Mouse (Mus musculus): Measurements from ENCODE around the gene Mthfd2.
"Not testable (repeated sequence)": the region's sequence is repeated elsewhere in the genome, so short reads cannot be mapped to it uniquely, and the experiment has no call there.

The Mthfd2 gene

GRCm38 (mm10) chr6:83325525-83326393 is at the start of gene Mthfd2, which contains the start of gene Mob1a:
Gene Mthfd2, minus strand, starts transcription at chr6:83325908.
Gene Mob1a, plus strand, starts transcription at chr6:83326016.
- peak; percentile 83 for DNase-seq (ENCODE audit: extremely low spot score, low read depth, low spot score)

DNA sequence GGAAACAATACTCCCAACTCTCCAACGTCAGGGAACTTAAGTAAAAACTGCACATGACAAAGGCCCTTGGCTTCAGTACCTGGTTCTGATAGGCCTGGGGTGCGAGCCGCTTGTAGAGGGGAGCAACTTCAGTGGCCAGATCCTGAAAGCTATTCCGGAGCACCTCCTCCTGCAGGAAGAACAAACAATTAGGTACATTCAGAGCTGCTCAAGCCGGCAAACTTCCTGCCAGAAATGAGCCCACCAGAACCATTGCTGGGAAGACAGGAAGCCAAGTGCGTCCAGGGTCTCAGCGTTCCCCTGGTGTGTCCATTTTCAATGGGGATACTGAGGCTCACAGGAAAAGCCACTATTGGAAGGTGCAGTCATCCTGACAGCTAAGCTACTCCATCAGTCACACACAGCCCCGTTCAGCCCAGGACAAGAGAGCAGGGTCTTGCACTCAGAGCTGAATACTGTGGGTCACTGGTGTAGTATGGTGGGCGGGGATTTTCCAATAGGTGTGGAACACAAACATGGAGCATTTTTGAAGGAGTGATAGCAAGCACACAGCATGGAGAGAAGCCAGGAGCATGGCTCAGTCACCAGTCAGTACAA is 48.1 kb upstream of the Mthfd2 start:
- no peak for DNase-seq (ENCODE audit: extremely low spot score, low read depth, low spot score)

DNA sequence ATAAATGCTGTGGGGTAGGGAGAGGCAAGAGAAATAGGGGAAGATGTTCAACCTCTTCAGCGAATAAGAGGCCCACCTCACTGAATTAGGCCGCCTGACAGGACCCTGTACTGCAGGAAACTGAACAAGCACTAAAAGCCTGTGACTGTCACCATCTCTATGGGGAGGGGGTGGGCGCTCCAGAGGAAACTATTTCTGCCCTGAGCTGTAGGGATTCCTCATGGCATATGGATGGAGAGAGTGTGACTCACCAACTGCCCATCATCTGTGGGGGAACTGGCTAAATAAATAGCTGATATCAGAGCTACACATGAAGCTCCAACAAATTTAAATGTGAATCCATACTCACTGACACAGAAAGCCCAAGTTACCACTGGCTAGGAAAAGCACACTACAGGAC is 45.6 kb upstream of the Mthfd2 start:
- DNase-seq (ENCODE audit: extremely low spot score, low read depth, low spot score) = no peak

DNA sequence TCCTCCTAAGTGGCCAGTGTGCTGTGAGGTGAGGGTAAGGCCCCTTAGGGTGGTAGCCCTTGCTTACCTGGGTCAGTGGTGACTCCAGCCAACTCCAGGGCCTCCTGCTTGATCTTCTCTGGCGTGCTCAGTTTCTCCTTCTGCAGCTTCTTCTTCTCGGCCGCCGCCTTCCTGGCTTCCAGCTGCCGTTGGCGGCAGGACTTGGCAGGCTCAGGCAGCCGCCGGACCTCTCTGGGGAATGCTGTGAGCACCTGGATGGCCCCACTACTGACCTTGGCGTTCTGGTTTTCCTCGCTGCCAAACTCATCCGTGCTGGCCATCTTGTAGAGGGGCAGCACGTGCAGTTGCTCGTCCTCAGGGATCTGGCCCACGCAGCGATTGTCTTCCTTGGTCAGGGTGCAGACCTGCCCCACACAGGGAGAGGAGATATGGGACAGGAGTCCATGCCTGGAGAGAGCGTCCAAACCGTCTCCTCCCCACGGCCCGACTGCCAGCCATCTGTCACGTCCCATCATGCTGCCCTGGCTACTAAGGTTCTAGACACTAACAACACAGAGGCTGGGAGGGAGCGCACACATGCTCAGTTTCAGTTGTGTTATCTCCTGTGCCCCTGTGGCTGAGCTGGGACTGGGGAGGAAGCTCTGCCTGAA is 44.7 kb upstream of the Mthfd2 start:
- DNase-seq (ENCODE audit: extremely low spot score, low read depth, low spot score) = no peak

GRCm38 (mm10) chr6:83363075-83363474 is 37.4 kb upstream of the Mthfd2 start:
- DNase-seq (ENCODE audit: extremely low spot score, low read depth, low spot score) = no peak

DNA sequence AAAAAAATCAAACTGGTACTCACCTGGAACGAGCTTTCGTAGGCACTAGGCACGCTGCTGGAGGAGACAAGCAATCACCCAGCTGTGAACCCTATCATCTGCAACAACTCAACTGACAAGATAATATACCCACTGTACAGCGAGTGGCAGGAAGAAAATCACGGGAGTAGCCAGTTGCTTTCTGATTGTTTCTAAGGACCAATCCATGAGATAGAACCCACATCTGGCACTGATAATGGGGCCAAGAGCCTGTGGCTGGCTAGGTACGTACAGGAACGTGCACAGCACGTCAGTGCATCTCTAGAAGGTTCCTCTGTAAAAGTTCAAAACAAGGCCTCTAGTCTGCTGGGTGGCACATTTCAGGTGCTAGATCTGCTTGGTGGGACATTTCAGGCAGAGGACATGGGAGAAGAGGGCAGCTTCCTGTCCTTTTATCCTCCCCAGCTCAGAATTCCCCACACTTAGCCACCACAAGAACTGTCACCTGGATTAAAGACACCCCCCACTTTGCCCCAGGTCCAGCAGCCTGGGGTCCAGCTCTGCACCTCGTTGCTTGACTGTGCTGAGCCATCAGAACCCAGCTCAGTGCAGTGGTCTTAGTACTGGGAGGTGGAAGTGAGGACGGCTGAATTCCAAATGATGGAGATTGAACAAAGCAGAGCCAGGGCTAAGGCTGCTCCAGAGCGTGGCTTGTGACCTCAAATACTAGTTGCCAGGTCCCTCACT is 36.0 kb upstream of the Mthfd2 start:
- no peak for DNase-seq (ENCODE audit: extremely low spot score, low read depth, low spot score)

GRCm38 (mm10) chr6:83357436-83357835 is 31.7 kb upstream of the Mthfd2 start:
- no peak for DNase-seq (ENCODE audit: extremely low spot score, low read depth, low spot score)

DNA sequence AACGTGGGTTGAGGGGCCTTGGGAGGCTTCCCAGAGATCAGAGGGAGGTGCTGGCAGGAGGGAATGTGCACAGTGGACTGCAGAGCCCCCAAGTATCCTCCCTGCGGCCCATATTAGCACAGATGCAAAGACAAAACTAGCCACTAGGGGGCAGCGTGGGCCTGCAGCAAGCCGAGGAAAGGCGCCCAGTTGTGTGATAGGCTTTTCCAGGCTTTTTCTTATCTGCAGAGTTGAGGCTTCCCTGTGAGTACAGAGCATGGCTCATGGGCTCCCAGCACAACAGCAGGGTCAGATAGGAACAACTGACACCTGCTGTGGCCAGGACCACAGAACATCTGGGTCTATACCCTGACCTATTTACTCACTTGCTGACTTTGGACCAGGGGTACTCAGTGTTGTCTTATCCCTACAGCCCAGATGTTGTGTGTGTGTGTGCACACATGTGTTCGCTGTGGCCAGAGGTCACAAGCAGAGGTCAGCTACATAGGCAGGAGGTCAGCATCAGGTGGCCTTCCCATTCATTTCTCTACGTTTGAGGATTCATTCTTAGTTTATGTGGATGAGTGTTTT is 30.9 kb upstream of the Mthfd2 start:
- DNase-seq (ENCODE audit: extremely low spot score, low read depth, low spot score) = peak; percentile 37

GRCm38 (mm10) chr6:83354856-83355781 is 29.4 kb upstream of the Mthfd2 start:
- DNase-seq (ENCODE audit: extremely low spot score, low read depth, low spot score) = no peak

DNA sequence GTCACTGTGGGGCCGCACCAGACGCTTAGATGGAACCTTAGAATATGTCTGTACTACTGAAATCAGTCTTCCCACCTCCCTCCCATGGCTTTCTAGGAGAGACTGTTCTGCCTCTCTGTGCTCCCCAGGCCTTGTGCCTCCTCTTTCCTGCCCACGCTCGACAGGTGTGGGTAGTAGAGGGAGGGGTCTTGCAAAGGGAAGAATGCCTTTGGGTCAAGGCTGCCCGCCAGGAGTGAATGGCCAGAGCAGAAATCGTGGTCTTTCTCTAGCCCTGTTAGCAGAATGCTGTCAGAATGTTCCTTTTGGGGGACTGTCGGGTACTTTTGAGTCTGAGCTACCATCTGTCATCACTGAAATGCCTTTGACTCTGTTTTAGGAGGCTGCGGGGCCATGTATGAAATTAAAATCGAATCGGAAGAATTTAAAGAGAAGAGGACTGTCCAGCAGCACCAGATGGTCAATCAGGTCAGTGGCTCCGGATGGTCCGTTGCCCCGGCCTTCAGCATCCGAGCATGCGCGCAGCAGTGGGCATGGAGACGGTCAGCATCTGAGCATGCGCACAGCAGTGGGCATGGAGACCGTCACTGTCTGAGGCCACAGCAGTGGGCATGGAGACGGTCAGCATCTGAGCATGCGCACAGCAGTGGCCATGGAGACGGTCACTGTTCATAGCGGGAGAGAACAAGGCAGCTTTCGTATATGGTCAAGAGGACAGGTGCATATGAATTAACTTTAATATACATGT is 27.1 kb upstream of the Mthfd2 start:
- DNase-seq (ENCODE audit: extremely low spot score, low read depth, low spot score) = no peak

DNA sequence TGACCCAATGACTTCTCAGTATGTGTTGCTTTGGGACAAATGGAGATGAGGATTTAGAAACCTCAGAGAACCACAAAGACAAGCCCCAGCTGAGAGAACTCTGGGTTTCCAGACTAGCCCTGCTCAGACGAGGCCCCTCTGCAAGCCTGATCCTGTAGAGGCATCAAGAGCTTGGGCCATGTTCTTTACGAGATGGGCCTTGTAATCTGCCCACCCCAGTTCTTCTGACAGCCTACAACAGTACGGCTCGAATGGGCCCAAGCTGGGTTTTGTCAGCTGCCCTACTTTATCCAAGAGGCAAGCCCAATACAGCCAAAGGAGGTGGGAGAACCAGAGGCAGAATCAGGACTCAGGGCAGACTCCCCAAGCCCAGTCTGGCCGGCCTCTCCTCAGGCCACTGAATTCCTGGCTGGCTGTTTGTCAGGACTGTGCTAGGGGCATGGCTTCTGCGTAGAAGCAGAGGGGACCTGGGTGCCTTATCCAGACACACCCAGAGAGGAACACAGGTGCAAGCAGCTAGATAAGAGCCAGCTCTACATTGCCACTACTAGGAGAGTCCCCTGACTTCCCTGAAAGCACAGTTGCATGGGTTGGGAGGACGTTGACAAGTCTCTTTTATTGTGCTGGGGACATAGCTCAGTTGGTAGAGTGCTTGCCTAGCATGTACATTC is 25.9 kb upstream of the Mthfd2 start:
- DNase-seq (ENCODE audit: extremely low spot score, low read depth, low spot score) = no peak

- no peak for DNase-seq (ENCODE audit: extremely low spot score, low read depth, low spot score)
These were observed 25.2 kb upstream of the Mthfd2 start for GRCm38 (mm10) chr6:83350851-83351405.

- no peak for DNase-seq (ENCODE audit: extremely low spot score, low read depth, low spot score)
These were observed 24.5 kb upstream of the Mthfd2 start for GRCm38 (mm10) chr6:83350172-83350571.

DNA sequence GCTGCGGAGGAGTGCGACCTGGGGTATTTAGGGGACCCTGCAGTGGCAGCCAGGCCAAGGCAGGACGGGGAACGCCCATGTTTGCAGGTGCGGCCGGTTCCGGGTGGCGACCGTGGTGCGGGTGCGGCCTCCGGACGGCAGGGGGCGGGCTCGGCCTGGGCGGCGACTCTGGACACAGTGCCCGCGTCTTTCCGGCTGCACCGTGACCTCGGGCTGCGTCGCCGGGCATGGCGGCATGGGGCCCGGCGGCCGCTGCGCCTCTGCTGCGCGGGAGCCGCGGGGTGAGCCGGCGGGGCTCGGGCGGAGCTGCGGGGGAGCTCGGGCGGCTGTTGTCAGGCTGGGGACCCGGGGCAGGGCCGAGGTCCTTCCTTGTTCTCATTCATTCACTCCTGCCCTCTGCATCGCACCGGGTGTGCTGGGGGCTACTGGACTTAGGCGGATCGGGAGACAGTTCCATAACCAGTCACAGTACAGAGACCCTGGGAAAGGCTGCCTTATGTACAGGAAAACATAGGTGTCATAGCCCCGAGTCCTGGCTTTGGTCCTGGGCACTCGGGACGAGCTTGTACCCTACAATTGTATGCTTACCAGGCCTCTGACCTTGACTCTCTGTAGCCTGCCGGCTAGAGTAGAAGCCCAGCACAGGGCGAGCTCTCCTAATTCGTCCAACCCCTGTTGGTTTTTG is 23.7 kb upstream of the Mthfd2 start:
- DNase-seq (ENCODE audit: extremely low spot score, low read depth, low spot score) = no peak

DNA sequence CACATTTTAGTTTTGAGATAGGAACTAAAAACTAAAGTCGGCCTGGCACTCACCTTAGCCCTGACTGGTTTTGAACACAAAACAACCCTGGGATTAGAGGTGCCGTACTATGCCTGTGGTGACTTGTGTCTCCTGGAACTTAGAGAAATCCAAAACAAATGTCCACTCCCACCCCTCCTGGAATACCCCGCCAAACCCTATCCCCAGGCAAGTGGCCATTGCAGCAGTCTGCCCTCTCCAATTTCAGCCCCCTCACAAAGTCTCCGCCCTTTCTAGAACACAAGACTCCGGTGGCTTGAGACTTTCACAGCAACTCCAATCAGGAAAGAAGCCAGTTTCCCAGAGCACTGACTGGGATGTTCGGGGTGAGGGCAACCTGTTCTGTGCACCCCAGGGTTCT is 23.2 kb upstream of the Mthfd2 start, which contains the start of gene Bola3:
Gene Bola3, plus strand, starts transcription at position 275 of the 400 bp plus-strand sequence.
- no peak for DNase-seq (ENCODE audit: extremely low spot score, low read depth, low spot score)

GRCm38 (mm10) chr6:83347916-83348315 is 22.2 kb upstream of the Mthfd2 start:
- DNase-seq (ENCODE audit: extremely low spot score, low read depth, low spot score) = no peak

- DNase-seq (ENCODE audit: extremely low spot score, low read depth, low spot score) = not testable (repeated sequence)
These were observed 19.6 kb upstream of the Mthfd2 start for GRCm38 (mm10) chr6:83345285-83345684.

GRCm38 (mm10) chr6:83342957-83343356 is 17.2 kb upstream of the Mthfd2 start:
- no peak for DNase-seq (ENCODE audit: extremely low spot score, low read depth, low spot score)
